Comparison of ENCODE assay signal across 33 mouse cellular contexts in genomic region chr6:126048206-126048605, GRCm38 (mm10).
"Had no signal": no experiment of that assay in that cellular context is flagged by ENCODE, and none has a peak within 500 bp of the region (broad histone marks: within the 10 kb centered on the region; RNA-seq: fewer than 3 reads in every experiment).

No protein-coding gene starts in this region.

- H3K4me2 ChIP-seq: heart, embryonic 11.5 days; heart, embryonic 12.5 days; heart, embryonic 13.5 days; heart, embryonic 15.5 days; hindbrain, embryonic 12.5 days; hindbrain, embryonic 13.5 days; hindbrain, embryonic 14.5 days; hindbrain, embryonic 15.5 days; intestine, embryonic 15.5 days; kidney, embryonic 15.5 days had no signal

- H3K4me3 ChIP-seq: heart, embryonic 12.5 days; heart, embryonic 13.5 days; heart, embryonic 15.5 days; hindbrain, embryonic 10.5 days; hindbrain, embryonic 12.5 days; hindbrain, embryonic 13.5 days; hindbrain, embryonic 15.5 days; intestine, embryonic 15.5 days; kidney, embryonic 15.5 days; layer of hippocampus, adult 2 months; left cerebral cortex, adult 2 months had no signal

- H3K27me3 ChIP-seq: heart, embryonic 12.5 days; heart, embryonic 13.5 days; heart, embryonic 15.5 days; hindbrain, embryonic 12.5 days; hindbrain, embryonic 13.5 days; hindbrain, embryonic 15.5 days; intestine, embryonic 15.5 days; kidney, embryonic 15.5 days had no signal

- H3K36me3 ChIP-seq: heart, embryonic 12.5 days; heart, embryonic 13.5 days; heart, embryonic 15.5 days; hindbrain, embryonic 10.5 days; hindbrain, embryonic 12.5 days; hindbrain, embryonic 13.5 days; hindbrain, embryonic 15.5 days; intestine, embryonic 15.5 days; kidney, embryonic 15.5 days had no signal

- DNase-seq: heart, postnatal 14 days; heart, postnatal 36 days; kidney, adult 11 months; kidney, adult 18-20 months; kidney, adult 2 months; kidney, adult 8-10 months; kidney, adult 9 months; kidney, postnatal 10 days; kidney, postnatal 14 days; kidney, postnatal 25 days; kidney, postnatal 36 days; kidney, postnatal 4 days; layer of hippocampus, adult 9-11 months; layer of hippocampus, postnatal 36 days had no signal

- ATAC-seq: hindbrain, embryonic 16.5 days; hindbrain, postnatal 0 days; inflammation-experienced regulatory T-cells, adult 6 months; intestine, embryonic 15.5 days; intestine, embryonic 16.5 days; intestine, postnatal 0 days had no signal

- H3K9me3 ChIP-seq: heart, embryonic 12.5 days; heart, embryonic 13.5 days; heart, embryonic 15.5 days; hindbrain, embryonic 10.5 days; hindbrain, embryonic 12.5 days; hindbrain, embryonic 13.5 days; hindbrain, embryonic 15.5 days; intestine, embryonic 15.5 days; kidney, embryonic 15.5 days had no signal

- H3K27ac ChIP-seq: heart, embryonic 13.5 days; heart, embryonic 15.5 days; hindbrain, embryonic 10.5 days; hindbrain, embryonic 12.5 days; hindbrain, embryonic 13.5 days; hindbrain, embryonic 14.5 days; hindbrain, embryonic 15.5 days; hindbrain, postnatal 0 days; intestine, embryonic 15.5 days; kidney, embryonic 15.5 days; kidney, postnatal 0 days; layer of hippocampus, adult 2 months; left cerebral cortex, adult 2 months had no signal

- H3K4me1 ChIP-seq: heart, embryonic 12.5 days; heart, embryonic 13.5 days; heart, embryonic 15.5 days; hindbrain, embryonic 12.5 days; hindbrain, embryonic 13.5 days; hindbrain, embryonic 15.5 days; intestine, embryonic 15.5 days; kidney, embryonic 15.5 days had no signal

- H3K9ac ChIP-seq: heart, embryonic 12.5 days; heart, embryonic 13.5 days; heart, embryonic 15.5 days; hindbrain, embryonic 12.5 days; hindbrain, embryonic 13.5 days; hindbrain, embryonic 14.5 days; hindbrain, embryonic 15.5 days; intestine, embryonic 15.5 days; kidney, embryonic 15.5 days had no signal
